Mouse (Mus musculus): ENCODE results near the gene Fzr1.

Fzr1 gene

DNA sequence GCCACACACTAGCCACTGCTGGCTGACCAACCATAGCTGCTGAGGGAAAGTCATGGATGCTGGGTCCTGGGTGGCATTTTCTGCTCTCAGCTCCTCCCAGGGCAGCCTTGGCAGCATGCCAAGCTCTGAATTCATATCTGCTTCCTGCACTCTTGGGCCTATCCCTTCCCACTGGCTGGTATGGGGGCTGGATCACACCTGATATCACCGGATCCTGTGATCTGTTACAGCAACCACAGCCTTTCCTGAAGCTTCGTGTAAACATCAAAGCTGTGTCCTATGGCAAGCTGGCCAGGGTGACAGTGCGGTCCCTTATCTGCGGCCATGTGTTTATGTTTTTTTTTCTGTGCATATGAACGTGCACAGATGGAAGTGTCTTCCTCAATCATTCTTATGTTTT, 3.7 kb upstream of the Fzr1 start:
- DNase-seq (ENCODE audit: low read depth), result peak; percentile 59

DNA sequence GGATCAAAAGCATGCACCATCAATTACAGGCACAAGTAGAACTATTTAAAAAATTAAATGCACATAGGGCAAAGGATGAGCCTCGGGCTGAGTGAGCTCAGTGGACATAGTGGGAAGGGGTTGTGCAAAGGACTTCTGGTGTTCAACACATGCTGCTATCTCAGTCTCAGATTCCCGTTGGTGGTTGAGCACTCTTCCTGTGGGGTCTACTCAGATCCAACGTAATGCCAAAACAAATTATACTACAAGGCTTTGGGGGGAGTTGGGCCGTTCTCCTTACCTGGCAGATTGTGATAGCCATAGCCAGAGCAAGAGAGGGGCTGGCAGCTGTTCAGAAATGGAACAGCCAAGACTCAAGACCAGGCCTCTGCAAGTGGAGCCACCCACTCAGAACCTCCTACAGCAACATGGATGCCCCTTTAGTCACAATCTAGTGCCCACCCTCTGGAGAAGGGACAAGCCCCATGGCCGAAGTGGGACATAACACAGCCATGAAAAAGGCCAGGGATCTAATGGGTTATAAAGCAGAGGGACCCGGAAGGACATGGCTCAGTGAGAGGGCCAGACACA, 1.6 kb upstream of the Fzr1 start:
- no peak for DNase-seq (ENCODE audit: low read depth)

DNA sequence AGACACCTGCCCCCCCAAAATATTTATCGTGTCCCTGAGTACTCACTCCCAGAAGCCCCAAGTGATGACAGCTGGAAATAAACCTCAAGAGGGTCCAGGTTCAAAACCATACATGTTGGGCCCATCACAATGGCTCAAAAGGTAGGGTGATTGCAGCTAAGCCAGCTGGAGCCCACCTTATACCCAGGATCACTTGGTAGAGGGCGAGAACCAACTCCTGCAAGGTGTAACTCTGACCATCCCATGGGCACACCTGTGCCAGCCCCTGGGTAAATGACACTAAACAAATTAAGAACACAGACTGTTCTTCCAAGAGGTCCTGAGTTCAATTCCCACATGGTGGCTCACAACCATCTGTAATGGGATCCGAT, 852 bp upstream of the Fzr1 start:
- DNase-seq (ENCODE audit: low read depth), result no peak

DNA sequence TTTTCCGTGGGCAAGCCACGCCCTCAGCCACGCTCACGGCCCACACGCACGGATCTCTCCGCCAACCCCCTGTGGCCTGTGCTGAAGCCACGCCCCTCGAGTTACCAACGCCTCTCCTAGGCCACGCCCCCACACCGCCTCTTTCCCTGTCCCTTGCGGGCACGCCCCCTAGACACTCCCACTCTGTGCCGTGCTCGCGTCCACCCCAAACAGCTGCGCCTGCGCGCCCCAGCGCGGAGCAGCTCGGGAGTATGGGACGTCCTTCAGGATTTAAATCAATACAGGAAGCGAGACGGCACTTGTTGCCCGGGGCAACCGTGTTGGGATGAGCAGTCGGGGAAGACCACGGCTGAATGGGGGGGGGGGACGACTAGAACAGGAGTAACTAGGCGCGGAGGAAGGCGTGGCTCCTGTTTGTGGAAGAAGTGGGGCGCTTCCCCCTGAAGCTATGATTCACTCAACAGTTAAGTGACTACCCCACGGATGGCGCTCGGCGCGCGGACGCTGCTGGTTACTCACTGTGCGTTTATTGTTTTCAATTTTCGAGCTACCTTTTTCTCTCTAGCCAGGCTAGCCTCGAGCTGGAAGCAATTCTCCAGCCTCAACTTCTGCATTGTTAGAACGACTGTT, 352 bp upstream of the Fzr1 start:
- peak; percentile 100 for DNase-seq (ENCODE audit: low read depth)

DNA sequence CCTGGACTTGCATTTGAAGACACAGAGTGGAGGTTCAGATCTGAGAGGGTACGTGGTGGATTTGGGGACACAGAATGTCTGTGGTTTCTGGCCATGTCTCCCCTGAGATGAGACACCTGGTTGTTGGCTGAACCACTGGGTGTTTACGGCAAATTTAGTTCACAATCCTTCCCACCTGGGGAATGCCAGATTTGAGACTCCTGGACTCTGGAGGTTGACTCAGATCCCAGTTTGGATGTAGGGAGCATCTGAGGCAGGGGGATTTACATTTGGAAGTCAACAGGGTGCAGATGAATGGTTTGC, 1.0 kb downstream of the Fzr1 start:
- no peak for DNase-seq (ENCODE audit: low read depth)

DNA sequence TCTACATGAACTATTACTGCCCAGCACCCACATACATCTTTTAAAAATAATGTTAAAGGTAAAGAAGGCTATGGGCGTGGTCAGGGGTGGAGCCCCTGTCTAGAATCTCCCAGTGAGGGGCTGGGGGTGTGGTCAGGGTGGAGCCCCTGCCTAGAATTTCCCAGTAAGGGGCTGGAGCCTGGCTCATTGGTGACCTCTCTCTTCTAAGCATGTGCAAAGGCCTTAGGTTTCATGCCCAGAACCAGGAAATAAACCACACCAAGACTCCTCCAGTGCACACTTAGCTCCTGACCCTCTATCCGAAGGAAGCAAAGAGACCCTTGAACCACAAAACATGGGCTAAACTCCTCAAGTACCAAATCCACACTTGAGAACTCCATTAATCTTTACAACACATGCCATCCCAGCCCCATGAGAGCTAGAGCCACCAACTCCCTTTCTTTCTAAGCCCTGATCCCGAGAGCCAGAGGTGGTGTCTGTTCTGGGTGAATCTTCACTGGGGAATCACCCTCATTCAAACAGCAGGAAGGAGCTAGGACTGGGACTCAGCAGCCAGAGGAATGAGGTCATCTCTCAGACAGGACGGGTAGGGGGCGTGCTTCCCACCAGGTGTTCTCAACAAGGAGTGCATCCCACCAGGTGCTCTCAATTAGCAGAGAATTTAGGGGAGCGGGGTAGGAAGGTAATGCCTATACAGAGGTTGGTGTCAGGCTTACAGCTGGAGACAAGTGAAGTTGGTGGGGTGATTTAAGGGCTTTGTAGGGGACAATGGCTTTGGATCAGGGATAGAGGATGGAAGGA, 1.6 kb downstream of the Fzr1 start:
- peak; percentile 48 for DNase-seq (ENCODE audit: low read depth)

DNA sequence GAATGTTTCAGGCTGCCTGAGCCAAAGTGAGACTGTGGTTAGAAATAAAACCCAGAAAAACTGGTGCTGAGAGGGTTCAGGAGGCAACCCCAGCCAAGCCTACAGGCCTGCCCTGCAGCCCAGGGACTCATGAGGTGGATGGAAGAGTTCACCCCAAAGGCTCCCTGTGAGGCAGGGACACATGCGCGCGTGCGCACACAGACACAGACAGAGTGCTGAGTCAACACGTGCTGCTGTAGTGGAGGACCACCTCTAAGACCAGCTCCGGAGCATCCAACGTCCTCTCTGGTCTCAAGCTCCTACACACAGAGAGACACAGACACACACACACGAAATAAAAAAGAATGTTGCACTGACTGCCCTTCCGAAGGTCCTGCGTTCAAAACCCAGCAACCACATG, 3.0 kb downstream of the Fzr1 start:
- DNase-seq (ENCODE audit: low read depth), result no peak

DNA sequence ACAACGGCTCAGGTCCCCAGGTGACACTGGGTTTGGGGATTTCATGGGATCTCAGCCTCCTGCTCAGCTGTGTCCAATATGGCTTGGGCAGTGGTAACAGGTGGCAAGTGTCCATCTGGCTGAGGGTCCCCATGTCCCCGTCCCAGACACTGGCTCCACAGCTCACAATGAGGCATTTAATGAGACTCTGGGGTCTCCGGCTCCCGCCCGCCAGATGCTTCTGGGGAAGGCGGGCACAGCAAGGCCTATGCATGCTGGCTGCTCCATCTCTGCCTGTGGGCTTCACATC, 11.2 kb downstream of the Fzr1 start:
- DNase-seq (ENCODE audit: low read depth), result no peak

DNA sequence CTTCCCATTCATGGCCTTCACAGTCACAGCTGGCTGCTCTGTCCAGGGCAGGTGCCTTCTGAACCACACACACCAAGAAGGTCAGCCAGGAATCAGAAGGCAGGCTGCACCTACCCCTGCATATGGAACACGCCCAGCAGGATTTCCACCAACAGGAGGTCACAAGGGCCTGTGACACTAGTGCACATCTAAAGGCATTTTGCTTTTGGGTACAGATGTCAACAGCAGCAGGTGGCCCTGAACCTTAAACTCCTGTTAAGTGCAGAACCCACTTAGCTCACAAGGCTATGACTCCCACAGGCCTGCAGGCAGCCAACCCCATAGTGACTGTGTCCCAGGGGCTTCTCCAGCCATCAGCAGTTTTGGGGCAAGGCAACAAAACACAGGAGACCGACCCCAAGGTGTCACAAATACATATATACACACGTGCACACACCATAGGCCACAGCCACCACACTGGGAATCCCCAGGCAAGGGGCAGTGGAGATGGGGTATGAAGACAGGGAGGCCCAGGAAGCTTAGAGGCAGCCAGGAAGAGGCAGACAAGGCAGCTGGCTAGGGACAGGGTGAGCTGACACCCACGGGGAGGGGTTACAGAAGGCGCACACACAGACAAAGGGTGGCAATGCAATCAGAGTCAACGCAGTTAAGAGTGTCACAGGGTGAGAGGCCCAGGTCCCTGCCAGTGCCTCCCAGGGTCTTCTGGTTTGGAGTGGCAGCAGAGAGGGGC, 11.7 kb downstream of the Fzr1 start:
- DNase-seq (ENCODE audit: low read depth), result no peak

DNA sequence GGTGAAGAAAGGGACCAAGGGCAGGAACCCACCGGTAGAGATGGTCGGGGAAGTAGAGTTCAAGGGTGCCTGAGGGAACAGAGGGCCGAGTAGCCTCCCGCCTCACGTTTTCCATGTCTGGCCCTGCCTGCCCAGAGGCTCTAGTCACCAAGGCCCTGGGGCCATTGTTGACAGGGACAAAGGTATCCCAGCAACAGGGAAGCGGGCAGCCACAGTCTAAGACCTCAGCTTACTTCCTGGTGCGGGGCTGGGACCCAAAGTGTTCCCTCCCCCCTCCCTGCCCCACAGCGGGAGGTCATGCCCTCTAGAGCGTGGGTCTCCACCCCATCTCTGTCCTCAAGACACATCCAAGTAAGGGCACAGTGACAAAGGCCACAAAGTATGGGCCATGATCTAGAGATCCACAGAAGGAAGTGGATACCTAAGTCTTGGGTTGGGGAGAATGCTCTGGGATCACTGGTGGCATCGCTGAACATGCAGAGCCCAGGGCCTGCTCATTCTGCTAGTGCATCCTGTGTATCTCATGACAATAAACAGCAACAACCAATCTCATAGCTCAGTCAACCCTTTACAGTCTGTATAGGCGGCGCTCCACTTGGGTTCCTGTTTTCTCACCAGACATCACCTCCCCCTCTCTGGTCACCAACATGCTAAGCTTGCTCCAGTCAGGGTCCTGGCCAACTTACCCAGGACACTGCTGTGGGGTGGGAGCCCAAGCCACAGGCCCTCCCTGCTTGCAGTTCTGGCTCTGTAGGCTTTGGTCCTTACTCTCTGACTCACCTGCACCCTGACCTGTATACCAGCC, 12.4 kb downstream of the Fzr1 start, which contains the start of gene 4930404N11Rik:
Gene 4930404N11Rik (minus strand): TSS at position 145 of the 805 bp plus-strand sequence.
- DNase-seq (ENCODE audit: low read depth), result peak; percentile 15

DNA sequence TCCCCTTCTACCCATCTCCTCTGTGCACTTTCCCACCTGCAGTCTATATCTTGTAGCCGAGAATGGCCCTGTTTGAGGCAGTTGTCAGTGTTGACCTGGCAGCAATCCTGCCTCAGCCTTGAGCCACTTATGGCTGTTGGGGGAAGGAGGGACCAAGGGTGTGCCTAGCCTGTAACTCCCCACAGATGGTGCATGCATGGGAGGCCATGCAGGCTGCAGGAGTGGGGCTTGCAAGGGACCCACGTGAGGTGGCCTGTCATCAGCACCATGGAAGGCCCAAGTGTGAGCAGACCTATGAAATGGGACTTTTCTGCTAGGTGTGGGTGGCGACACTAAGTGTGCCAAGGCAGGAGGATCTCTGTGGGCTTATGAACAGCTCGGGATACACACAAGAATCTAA, 13.2 kb downstream of the Fzr1 start:
- peak; percentile 13 for DNase-seq (ENCODE audit: low read depth)

DNA sequence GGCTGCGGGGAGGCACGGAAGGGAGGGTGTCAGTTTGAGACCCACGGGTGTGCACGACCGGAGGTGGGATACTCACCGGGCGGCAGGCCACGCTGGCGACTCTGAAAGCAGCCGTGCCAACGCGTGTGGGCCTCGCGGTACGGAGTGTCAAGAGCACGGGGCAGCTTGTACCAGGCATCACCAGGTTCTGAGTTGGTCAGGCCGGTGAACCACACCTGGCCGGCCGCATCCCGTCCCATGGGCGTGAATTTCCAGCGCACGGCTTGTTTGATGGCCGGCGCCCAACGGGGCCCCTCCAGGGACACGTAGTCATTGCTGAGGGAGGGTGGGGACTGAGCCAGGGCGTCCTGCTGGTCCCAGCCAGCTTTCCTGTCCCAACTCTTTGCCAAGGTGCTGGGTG, 13.7 kb downstream of the Fzr1 start:
- no peak for DNase-seq (ENCODE audit: low read depth)

DNA sequence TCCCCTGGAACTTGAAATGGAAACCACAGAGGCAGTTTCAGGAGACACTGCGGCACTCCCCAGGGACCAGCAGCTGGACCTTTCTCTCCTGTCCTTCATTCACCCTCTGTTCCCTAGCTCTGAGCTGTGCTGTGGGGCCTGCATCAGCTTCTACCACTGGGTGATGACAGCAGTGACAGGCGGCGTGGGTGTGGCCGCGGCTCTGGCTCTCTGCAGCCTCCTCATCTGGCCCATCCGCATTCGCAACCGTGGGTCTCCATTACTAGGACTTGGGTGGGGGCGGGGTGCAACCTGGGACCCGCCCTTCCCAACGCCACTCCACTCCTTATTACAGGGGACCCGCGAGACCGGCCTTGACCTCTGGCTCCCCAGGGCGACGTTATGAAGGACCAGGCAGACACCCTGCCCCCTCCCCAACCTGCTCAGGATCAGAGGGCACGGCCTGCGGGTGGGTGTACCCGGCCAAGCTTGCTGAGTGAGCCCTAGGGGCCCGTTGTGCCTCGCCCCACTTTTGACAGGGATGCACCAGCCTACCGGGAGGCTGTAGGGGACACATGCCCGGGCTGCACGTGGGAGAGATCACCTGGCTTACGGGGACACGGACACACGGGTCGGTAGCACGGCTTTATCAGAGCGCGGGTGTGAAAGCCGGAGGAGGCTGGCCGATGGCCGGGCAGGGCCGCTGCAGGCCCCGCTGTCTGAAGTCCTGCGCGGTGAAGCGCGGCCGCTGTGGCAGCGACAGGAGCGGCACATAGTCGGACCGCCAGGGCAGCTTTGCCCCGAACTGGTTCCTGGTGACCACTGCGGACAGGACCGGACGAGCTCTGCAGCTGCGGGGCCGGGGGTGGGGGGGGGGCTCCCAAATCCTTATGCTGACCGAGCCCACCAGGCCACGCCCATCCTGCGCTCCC, 14.6 kb downstream of the Fzr1 start:
- no peak for DNase-seq (ENCODE audit: low read depth)

DNA sequence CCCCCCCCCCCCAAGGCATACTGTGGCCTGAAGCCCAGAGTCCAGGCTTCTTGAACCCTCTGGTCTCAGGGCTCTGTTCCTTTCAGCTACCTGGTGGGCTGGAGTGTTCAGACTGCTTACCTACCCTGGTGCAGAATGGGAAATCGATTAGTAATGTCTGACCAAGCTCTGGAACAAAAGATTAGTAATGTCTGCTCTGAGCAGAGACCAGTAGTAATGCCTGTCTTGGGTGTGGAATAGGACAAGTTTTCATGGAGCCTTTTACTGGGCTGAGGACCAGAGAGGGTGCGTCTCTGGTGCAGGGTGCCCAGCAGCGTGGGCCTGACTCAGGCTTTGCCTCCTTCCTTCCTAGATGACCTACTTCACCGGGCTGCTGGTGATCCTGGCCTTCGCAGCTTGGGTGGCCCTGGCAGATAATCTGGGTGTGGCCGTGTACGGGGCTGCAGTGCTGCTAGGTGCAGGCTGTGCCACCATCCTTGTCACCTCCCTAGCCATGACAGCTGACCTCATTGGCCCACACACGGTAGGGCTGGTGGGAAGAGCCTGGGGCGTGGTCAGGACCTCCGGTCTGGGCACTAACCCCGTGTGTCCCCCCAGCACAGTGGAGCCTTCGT, 15.9 kb downstream of the Fzr1 start:
- peak; percentile 20 for DNase-seq (ENCODE audit: low read depth)

DNA sequence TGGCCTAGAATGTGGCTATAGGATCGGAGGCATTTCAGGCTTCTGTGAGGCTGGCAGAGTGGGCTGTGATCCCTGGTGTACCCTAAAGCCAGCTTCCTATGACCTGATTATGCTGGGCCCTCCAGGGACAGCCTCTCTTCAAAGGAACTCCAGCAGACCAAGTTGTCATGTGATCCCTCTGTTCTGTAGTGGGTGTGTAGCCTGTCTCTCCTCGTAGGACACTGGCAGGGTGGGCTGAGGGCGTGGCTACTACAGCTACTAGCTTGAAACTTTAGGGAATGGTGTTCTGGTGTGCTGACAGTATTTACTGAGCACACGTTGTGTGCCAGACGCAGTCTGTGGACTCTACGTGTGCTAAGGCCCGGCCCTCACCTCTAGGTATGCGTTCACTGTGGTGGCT, 17.6 kb downstream of the Fzr1 start:
- peak; percentile 27 for DNase-seq (ENCODE audit: low read depth)

DNA sequence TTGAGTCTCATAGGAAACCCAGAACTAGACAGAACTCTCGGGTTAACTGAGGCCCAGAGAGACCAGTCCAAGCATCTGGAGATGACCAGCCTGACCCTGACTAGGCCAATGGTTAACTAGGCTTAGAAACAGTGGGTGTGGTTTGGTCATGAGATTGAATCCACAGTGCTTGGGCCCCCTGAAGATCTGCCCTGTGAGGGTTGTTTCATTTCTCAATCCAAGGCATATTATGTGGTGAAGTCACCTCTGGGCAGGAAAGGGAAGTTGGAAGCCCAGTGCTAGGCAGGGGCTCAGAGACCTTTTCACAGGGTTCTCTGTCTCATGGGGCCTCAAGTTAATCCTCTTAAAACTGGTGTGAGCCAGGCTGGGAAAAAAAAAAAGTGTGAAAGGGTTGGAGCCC, 19.5 kb downstream of the Fzr1 start:
- peak; percentile 19 for DNase-seq (ENCODE audit: low read depth)

DNA sequence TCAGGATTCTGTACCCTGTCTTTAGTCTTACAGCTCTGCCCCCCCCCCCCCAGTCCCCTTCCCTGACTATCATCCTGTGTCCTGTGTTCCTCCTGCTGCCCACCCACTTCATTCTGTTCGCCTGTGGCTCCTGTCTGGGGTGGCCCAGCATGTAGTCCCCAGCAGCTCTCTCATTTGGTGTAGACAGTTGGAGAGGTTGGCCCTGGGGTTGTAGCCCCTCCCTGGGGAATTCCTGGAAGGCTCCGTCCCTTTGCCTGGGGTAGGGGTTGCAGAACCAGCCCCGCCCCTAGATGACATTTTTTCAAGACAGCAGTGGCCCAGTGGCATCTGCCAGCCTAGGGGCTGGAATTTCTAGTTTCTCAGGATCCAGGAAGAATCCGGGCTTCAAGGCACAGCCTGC, 20.1 kb downstream of the Fzr1 start:
- no peak for DNase-seq (ENCODE audit: low read depth)

DNA sequence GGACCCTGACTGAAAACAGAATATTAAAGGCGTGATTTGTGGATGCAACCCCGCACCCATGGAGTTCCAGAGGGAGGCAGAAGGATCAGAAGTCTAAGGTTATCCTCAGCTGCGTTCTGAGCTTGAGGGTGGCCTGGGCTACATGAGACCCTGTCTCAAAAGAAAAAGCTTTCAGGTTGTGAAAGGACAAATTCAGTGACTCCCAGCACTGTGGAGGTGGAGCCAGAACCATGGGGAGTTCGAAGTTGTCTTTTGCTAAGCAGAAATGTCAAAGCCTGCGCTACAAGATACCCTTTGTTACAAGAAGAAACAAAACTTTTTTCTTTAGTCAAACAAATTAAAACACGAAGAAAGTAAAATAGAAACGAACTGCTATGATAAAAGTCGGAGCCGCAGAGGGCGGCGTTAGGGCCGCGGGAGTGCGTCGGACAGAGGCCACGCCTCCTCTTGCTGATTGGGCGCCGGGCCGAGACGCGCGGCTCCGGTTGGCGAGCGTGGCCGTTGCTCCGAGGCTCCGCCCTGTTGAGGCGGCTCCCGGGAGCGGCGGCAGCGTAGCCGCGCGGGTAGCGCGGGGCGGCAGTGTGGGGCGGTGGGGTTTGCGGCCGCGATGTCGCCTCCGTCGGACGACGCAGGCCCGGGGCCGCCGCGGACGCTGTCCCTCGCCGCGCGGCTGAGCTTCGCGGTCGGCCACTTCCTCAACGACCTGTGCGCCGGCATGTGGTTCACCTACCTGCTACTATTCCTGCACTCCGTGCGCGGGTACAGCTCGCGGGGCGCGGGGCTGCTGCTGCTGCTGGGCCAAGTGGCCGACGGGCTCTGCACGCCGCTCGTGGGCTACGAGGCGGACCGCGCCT, 21.1 kb downstream of the Fzr1 start, which contains the start of gene Mfsd12:
Gene Mfsd12 (plus strand): TSS at position 501 of the 854 bp plus-strand sequence.
- peak; percentile 97 for DNase-seq (ENCODE audit: low read depth)

DNA sequence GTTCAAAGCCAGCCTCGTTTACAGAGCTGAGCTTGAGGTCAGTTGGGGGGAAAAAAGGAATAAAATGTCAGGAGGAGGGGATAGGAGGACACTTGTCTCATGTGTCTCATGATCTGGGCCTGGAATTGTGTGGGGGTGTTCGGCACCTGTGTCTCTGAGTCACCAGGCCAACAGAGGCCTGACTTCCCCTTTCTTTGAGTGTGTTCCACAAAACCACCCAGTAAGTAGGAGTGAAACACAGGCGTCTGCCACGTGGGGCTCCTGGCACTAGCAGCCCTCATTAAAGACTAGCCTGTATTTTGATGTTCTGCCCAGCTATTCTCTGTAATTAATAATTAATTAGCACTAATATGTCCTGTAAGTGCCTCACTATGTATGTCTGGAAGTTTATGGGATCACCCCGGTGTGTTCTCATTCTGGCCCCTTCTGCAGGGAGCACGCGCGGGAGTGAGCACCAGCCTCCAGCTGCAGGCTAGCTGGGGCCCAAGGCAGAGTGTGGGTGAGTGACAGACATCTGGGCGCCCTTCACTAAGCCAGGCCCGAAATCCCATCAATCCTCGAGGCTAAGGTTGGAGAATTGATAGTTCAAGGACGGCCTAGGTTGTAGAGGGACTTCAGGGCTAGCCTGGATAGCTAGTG, 21.8 kb downstream of the Fzr1 start:
- no peak for DNase-seq (ENCODE audit: low read depth)

All from NIH3T3 (cell line).